20 mouse cellular contexts compared by ENCODE assay signal in genomic region chr11:17620462-17621248, GRCm38 (mm10).
"Had no signal": no experiment of that assay in that cellular context is flagged by ENCODE, and none has a peak within 500 bp of the region (broad histone marks: within the 10 kb centered on the region; RNA-seq: fewer than 3 reads in every experiment).

No protein-coding gene starts in this region.

- H3K4me1 ChIP-seq: limb, embryonic 10.5 days; limb, embryonic 13.5 days; liver, embryonic 12.5 days; liver, embryonic 15.5 days; lung, embryonic 15.5 days; midbrain, embryonic 12.5 days; midbrain, embryonic 15.5 days; neural tube, embryonic 12.5 days; neural tube, embryonic 15.5 days had no signal

- H3K36me3 ChIP-seq: limb, embryonic 10.5 days; limb, embryonic 13.5 days; liver, embryonic 12.5 days; liver, embryonic 15.5 days; lung, embryonic 15.5 days; midbrain, embryonic 12.5 days; midbrain, embryonic 15.5 days; neural tube, embryonic 12.5 days; neural tube, embryonic 15.5 days had no signal

- H3K4me3 ChIP-seq: limb, embryonic 10.5 days; limb, embryonic 13.5 days; liver, embryonic 12.5 days; liver, embryonic 15.5 days; lung, embryonic 15.5 days; midbrain, embryonic 12.5 days; midbrain, embryonic 15.5 days; neural tube, embryonic 12.5 days; neural tube, embryonic 15.5 days had no signal

- H3K27ac ChIP-seq: limb, embryonic 10.5 days; limb, embryonic 13.5 days; liver, embryonic 12.5 days; liver, embryonic 15.5 days; lung, embryonic 15.5 days; midbrain, embryonic 12.5 days; midbrain, embryonic 15.5 days; neural tube, embryonic 12.5 days; neural tube, embryonic 15.5 days had no signal

- H3K9me3 ChIP-seq: limb, embryonic 10.5 days; limb, embryonic 13.5 days; liver, embryonic 12.5 days; liver, embryonic 15.5 days; lung, embryonic 15.5 days; midbrain, embryonic 12.5 days; midbrain, embryonic 15.5 days; neural tube, embryonic 12.5 days; neural tube, embryonic 15.5 days had no signal

- H3K4me2 ChIP-seq: limb, embryonic 13.5 days; liver, embryonic 12.5 days; liver, embryonic 15.5 days; lung, embryonic 15.5 days; midbrain, embryonic 12.5 days; midbrain, embryonic 15.5 days; neural tube, embryonic 12.5 days; neural tube, embryonic 15.5 days had no signal

- H3K9ac ChIP-seq: limb, embryonic 13.5 days; liver, embryonic 12.5 days; liver, embryonic 15.5 days; lung, embryonic 15.5 days; midbrain, embryonic 12.5 days; midbrain, embryonic 15.5 days; neural tube, embryonic 12.5 days; neural tube, embryonic 15.5 days had no signal

- DNase-seq: kidney, adult 18-20 months; kidney, adult 9 months; kidney, postnatal 36 days; liver; lung, adult 18-20 months; lung, postnatal 14 days; lung, postnatal 4 days; right cerebral cortex, adult 18-20 months; right cerebral cortex, postnatal 14 days; right cerebral cortex, postnatal 4 days; thymus, postnatal 36 days had no signal

- ATAC-seq: liver, embryonic 12.5 days; midbrain, embryonic 15.5 days had no signal

- H3K27me3 ChIP-seq: limb, embryonic 13.5 days; liver, embryonic 12.5 days; liver, embryonic 15.5 days; lung, embryonic 15.5 days; midbrain, embryonic 12.5 days; midbrain, embryonic 15.5 days; neural tube, embryonic 12.5 days; neural tube, embryonic 15.5 days had no signal
